Mouse (Mus musculus): ENCODE measurements around the gene Yif1b. TPM values are rescaled to one million over a fixed set of nuclear protein-coding genes. Genes with fewer than 3 reads are reported as not detected.
"Not testable (repeated sequence)": the region's sequence is repeated elsewhere in the genome, so short reads cannot be mapped to it uniquely, and the experiment has no call there.

Gene Yif1b
- 79.0 and 79.8 TPM in 2 replicates for polyA plus RNA-seq (2015; fragmentation: Nextera tagmentation; extraction: Ambion mirVana)

DNA sequence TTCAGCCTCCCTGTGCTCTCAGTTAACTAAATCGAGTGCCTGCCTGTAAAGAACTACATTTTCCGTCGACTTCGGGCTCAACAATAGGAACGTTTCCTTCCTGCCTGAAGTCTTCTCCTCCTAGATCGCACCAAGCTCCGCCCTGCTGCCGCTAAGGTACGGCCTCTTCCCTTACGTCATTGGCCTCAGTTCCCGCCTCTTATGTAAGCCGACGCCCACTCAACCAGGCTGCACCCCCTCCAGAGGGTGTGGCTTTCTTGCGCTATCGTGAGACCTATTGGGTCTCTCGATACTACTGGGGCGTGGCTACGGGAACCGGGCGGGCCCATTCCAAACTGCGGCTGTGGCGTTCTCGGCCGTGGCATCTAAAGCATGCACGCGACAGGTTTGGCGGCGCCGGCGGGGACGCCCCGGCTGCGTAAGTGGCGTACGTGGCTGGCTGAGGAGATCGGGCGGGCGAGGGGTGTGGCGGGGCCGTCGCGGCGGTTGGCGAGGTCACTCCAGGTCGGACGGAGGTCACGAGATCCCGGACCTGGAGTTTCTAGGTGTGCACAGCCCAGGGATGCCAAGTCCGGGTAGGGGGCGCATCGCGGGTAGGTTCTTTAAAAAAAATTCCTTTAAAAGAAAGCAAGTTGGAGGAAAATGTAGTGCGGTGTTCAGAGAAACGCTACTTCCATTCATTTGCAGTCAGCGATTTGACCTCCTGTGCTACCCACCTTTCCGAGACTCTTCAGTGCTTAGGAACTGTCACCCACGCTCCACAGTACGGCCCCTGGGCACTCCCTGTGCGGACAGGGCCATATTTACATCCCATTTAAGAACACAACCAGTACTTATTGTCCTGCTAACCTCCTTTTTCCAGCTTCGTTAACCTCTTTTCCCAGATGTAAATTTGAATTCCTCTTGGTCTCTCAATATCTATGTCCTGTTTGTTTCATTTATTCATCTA, at the start of gene Yif1b:
TSS of gene Yif1b (plus strand) at position 311 of the 949 bp plus-strand sequence.
- H3K27ac ChIP-seq: peak within 1 kb of the TSS; percentile 88
- peak; percentile 98 for ATAC-seq (ENCODE audit: low FRiP score)
- H3K27me3 ChIP-seq: peaks cover 14% of the 10 kb centered on the region
- H3K4me2 ChIP-seq: peak within 1 kb of the TSS; percentile 64
- H3K36me3 ChIP-seq: no peaks in the 10 kb centered on the region
- peak within 1 kb of the TSS; percentile 78 for H3K9ac ChIP-seq
- H3K9me3 ChIP-seq: no peaks in the 10 kb centered on the region
- WGBS: under 1% methylated on average over 60 of the region's 60 CpGs
- peak within 1 kb of the TSS; percentile 65 for H3K4me3 ChIP-seq
- peaks cover 13% of the 10 kb centered on the region for H3K4me1 ChIP-seq (replicated peaks)

DNA sequence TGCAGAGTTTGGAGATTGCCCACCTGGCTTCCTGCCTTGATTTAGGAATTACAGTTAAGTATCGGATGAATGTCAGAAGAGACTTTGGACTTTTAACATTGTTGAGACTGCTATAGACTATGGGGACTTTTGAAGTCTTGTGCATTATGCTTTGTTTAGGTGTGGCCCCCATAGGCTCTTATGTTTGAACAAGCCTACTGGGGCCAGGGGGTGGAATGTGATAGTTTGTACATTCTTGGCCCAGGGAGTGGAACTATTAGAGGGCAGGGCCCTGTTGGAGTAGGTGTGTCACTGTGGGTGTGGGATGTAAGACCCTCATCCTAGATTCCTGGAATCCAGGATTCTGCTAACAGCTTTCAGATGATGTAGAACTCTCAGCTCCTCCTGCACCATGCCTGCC, 43.9 kb upstream of the Yif1b start:
- WGBS: 94% methylated on average over 1 of the region's 1 CpGs
- H3K4me2 ChIP-seq; H3K27me3 ChIP-seq; H3K4me1 ChIP-seq (replicated peaks); H3K27ac ChIP-seq; H3K36me3 ChIP-seq; H3K9me3 ChIP-seq; H3K9ac ChIP-seq; ATAC-seq (ENCODE audit: low FRiP score); H3K4me3 ChIP-seq: not testable (repeated sequence)

DNA sequence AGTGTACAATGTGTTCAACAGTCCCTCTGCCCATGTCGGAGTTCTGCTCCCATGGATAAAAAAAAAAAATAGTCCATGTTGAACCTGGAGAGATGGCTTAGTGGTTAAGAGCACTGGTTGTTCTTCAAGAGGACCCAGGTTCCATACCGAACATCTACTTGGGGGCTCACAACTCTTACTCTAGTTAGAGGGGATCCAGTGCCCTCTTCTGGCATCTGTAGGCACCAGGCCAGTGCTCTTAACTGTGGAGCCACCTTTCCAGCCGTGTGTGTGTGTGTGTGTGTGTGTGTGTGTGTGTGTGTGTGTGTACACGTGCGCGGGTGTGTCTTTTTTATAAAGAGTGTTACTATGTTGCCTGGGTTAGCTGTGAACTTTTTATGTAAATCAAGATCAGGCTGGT, 35.6 kb upstream of the Yif1b start:
- Histone ChIP-seq H3K27ac (no peak overlapping the region), H3K4me2 (no peak overlapping the region), H3K4me1 (replicated peaks) (no peaks in the 10 kb centered on the region), H3K9ac (no peak overlapping the region), H3K36me3 (no peaks in the 10 kb centered on the region), H3K27me3 (0 out of 2 replicates have a peak, but pooled peaks cover 4% of the 10 kb centered on the region), H3K4me3 (no peak overlapping the region), H3K9me3 (no peaks in the 10 kb centered on the region)
- WGBS: 86% methylated on average over 6 of the region's 6 CpGs
- no peak for ATAC-seq (ENCODE audit: low FRiP score)

GRCm38 (mm10) chr7:29211013-29211412, 27.1 kb upstream of the Yif1b start:
- not testable (repeated sequence) for ATAC-seq (ENCODE audit: low FRiP score); H3K9ac ChIP-seq; H3K9me3 ChIP-seq; H3K36me3 ChIP-seq; H3K27ac ChIP-seq
- peaks cover 20% of the 10 kb centered on the region; the same call in 1 of the 2 replicates for H3K4me1 ChIP-seq (replicated peaks)
- H3K4me3 ChIP-seq: peak overlapping the region; percentile 30
- H3K27me3 ChIP-seq: peaks cover 19% of the 10 kb centered on the region
- WGBS: 30% methylated on average over 12 of the region's 15 CpGs
- peak overlapping the region; percentile 48 for H3K4me2 ChIP-seq

- Histone ChIP-seq H3K27me3 (peaks cover 19% of the 10 kb centered on the region), H3K36me3 (no peaks in the 10 kb centered on the region), H3K27ac (no peak overlapping the region), H3K4me2 (peak overlapping the region; percentile 48), H3K9ac (no peak overlapping the region), H3K4me1 (replicated peaks) (peaks cover 20% of the 10 kb centered on the region; the same call in 1 of the 2 replicates), H3K4me3 (peak overlapping the region; percentile 30), H3K9me3 (no peaks in the 10 kb centered on the region)
- ATAC-seq (ENCODE audit: low FRiP score): peak; percentile 50
- WGBS: 5% methylated on average over 34 of the region's 34 CpGs
These were observed 26.5 kb upstream of the Yif1b start for GRCm38 (mm10) chr7:29211415-29212198.

- no peaks in the 10 kb centered on the region for H3K36me3 ChIP-seq
- H3K4me1 ChIP-seq (replicated peaks): peaks cover 20% of the 10 kb centered on the region; the same call in 1 of the 2 replicates
- peaks cover 19% of the 10 kb centered on the region for H3K27me3 ChIP-seq
- no peak overlapping the region for H3K27ac ChIP-seq
- no peak overlapping the region for H3K9ac ChIP-seq
- ATAC-seq (ENCODE audit: low FRiP score): no peak
- no peaks in the 10 kb centered on the region for H3K9me3 ChIP-seq
- H3K4me3 ChIP-seq: peak overlapping the region; percentile 30
- H3K4me2 ChIP-seq: peak overlapping the region; percentile 48
- WGBS: 16% methylated on average over 26 of the region's 26 CpGs
These were observed 25.8 kb upstream of the Yif1b start for GRCm38 (mm10) chr7:29212199-29212765.

GRCm38 (mm10) chr7:29212775-29213560, 25.2 kb upstream of the Yif1b start:
- H3K9ac ChIP-seq: not testable (repeated sequence)

GRCm38 (mm10) chr7:29213675-29214082, 24.4 kb upstream of the Yif1b start, which contains the start of gene Catsperg1:
Gene Catsperg1 (minus strand): TSS chr7:29214035.
- WGBS: under 1% methylated on average over 20 of the region's 20 CpGs
- Histone ChIP-seq H3K9me3 (no peaks in the 10 kb centered on the region), H3K27ac (no peak within 1 kb of the TSS), H3K4me3 (peak within 1 kb of the TSS; percentile 29), H3K4me1 (replicated peaks) (peaks cover 20% of the 10 kb centered on the region; the same call in 1 of the 2 replicates), H3K4me2 (peak within 1 kb of the TSS; percentile 48), H3K27me3 (peaks cover 20% of the 10 kb centered on the region), H3K9ac (no peak within 1 kb of the TSS), H3K36me3 (no peaks in the 10 kb centered on the region)
- peak; percentile 78 for ATAC-seq (ENCODE audit: low FRiP score)

More at GRCm38 (mm10) chr7:29212775-29213560, 25.2 kb upstream of the Yif1b start:
- H3K9me3 ChIP-seq, H3K27ac ChIP-seq, H3K36me3 ChIP-seq: not testable (repeated sequence)
- peak; percentile 22; the same call in 1 of the 2 replicates for ATAC-seq (ENCODE audit: low FRiP score)
- Histone ChIP-seq H3K27me3 (peaks cover 19% of the 10 kb centered on the region), H3K4me1 (replicated peaks) (peaks cover 20% of the 10 kb centered on the region; the same call in 1 of the 2 replicates), H3K4me2 (peak overlapping the region; percentile 48), H3K4me3 (peak overlapping the region; percentile 29)
- 17% methylated on average over 40 of the region's 40 CpGs for WGBS

DNA sequence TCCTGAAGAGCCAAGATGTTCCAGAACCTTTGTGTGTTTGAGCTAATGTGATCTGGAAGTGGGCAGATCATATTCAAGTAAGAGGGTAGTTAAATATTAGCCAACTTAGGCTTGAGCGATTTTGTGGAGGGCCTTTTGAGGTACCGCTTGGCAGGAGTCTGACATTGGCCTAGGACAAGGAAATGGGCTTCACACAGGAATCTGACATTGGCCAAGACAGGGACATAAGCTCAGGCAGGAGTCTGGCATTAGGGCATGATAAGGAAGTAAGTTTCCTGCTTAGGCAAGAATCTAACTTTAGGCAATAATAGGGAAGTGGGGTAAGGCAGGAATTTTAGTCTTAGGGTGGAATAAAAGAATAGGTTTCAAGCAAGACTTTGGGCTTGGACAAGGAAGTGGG, 23.9 kb upstream of the Yif1b start:
- 50% methylated on average over 2 of the region's 2 CpGs for WGBS
- no peak overlapping the region for H3K4me3 ChIP-seq
- no peak for ATAC-seq (ENCODE audit: low FRiP score)
- no peak overlapping the region for H3K9ac ChIP-seq
- H3K27me3 ChIP-seq: peaks cover 22% of the 10 kb centered on the region
- peak overlapping the region; percentile 48; the same call in 1 of the 2 replicates for H3K4me2 ChIP-seq
- H3K27ac ChIP-seq: no peak overlapping the region
- no peaks in the 10 kb centered on the region for H3K36me3 ChIP-seq
- H3K9me3 ChIP-seq: no peaks in the 10 kb centered on the region
- peaks cover 20% of the 10 kb centered on the region; the same call in 1 of the 2 replicates for H3K4me1 ChIP-seq (replicated peaks)

- Histone ChIP-seq H3K36me3 (no peaks in the 10 kb centered on the region), H3K9ac (no peak overlapping the region), H3K4me2 (no peak overlapping the region), H3K27me3 (peaks cover 22% of the 10 kb centered on the region), H3K4me3 (no peak overlapping the region), H3K27ac (no peak overlapping the region), H3K9me3 (no peaks in the 10 kb centered on the region), H3K4me1 (replicated peaks) (peaks cover 20% of the 10 kb centered on the region; the same call in 1 of the 2 replicates)
- ATAC-seq (ENCODE audit: low FRiP score): no peak
- 41% methylated on average over 15 of the region's 15 CpGs for WGBS
These were observed 23.3 kb upstream of the Yif1b start for GRCm38 (mm10) chr7:29214846-29215245.

DNA sequence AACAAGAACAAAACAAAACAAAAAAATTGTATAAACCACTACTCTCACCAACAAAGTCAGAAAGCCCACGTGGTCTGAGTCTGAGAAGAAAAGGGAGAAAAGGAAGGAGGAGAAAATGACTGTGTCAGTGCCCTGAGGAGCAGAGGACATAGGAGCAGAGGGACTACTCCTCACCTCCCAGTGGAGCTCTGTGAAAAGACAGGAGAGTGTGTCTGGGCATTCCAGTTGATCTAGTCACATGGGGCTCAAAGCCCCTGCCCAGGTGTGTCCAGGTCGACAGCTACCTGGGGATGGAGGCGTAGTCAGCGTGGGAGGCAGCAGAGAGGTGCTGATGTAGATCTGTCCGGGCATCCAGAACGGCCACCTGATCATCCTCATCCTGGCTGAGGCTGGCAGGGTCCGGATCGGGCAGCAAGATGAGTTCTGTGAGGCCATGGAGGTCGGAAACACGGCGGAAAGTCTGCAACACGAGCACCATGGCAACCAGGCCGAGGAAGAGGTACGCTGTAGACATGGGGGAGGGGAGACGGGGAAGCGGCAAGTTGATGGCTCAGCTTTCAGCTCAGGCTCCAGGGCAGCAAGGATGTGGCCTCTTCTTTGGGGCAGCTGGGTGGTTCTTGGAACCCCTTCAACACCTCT, 13.3 kb upstream of the Yif1b start:
- Histone ChIP-seq H3K4me1 (replicated peaks) (peaks cover 9% of the 10 kb centered on the region), H3K4me2 (peak overlapping the region; percentile 35), H3K4me3 (no peak overlapping the region), H3K27ac (no peak overlapping the region), H3K27me3 (peaks cover 13% of the 10 kb centered on the region), H3K9ac (peak overlapping the region; percentile 46; the same call in 1 of the 2 replicates), H3K9me3 (no peaks in the 10 kb centered on the region), H3K36me3 (no peaks in the 10 kb centered on the region)
- ATAC-seq (ENCODE audit: low FRiP score): no peak
- WGBS: 10% methylated on average over 16 of the region's 16 CpGs

Data from hindbrain, embryonic 13.5 days (tissue).